Mouse (Mus musculus) liver, embryonic 14.5 days (tissue): Measurements from ENCODE around the gene Mdm2. TPM values are rescaled to one million over a fixed set of nuclear protein-coding genes. Genes with fewer than 3 reads are reported as not detected.

ENCODE experiments used
- ATAC-seq: fragments of 200-750 bp; cut with Nextera tagmentation; 2 replicates; pipeline ENCODE4 v1.8.0; 2017; ENCODE audit warnings: moderate number of reproducible peaks, mild to moderate bottlenecking, moderate library complexity; ENCODE audit not compliant: insufficient read depth
- DNase-seq, 3 experiments: peaks; one replicate each; pipeline ENCODE4 v3.0.0-alpha.2; 2012 to 2013; ENCODE audit warnings: low read depth in 3 of 3, low spot score in 3 of 3
- H3K27ac ChIP-seq: fragments of 300-500 bp; sonication (generic); 2 replicates; pipeline ENCODE4 v1.5.1; 2014; ENCODE audit warnings: moderate library complexity, mild to moderate bottlenecking, control low read depth, inconsistent platforms
- H3K27me3 ChIP-seq: fragments of 300-500 bp; sonication (generic); 2 replicates; pipeline ENCODE4 v1.6.1; 2014; ENCODE audit warnings: mild to moderate bottlenecking, low read length, moderate library complexity; ENCODE audit not compliant: control insufficient read depth, insufficient read depth
- H3K36me3 ChIP-seq: fragments of 300-500 bp; sonication (generic); replicated peaks from 2 replicates; pipeline ENCODE4 v1.6.1; 2014; ENCODE audit warnings: low read depth; ENCODE audit not compliant: control insufficient read depth, insufficient read depth
- H3K4me1 ChIP-seq, 2 experiments: fragments of 200-500 bp in 1 of 2; fragments of 300-500 bp in 1 of 2; sonication (generic) in 1 of 2; replicated peaks; 2 replicates each; pipeline ENCODE4 v1.6.1; 2012 to 2014; ENCODE audit warnings: antibody characterized with exemption in 1 of 2, inconsistent platforms in 1 of 2, low read length in 1 of 2; ENCODE audit not compliant: control insufficient read depth in 2 of 2, insufficient read depth in 2 of 2
- H3K4me2 ChIP-seq: fragments of 300-500 bp; sonication (generic); 2 replicates; pipeline ENCODE4 v1.6.1; 2014; ENCODE audit warnings: low read depth, mild to moderate bottlenecking, control low read depth, moderate library complexity
- H3K4me3 ChIP-seq, 2 experiments: fragments of 200-500 bp in 1 of 2; fragments of 300-500 bp in 1 of 2; sonication (generic) in 1 of 2; 2 replicates each; pipeline ENCODE4 v1.5.1; 2012 to 2014; ENCODE audit warnings: low read depth in 2 of 2, low read length in 2 of 2, mild to moderate bottlenecking in 2 of 2, control low read depth in 1 of 2, inconsistent platforms in 1 of 2, moderate library complexity in 1 of 2; ENCODE audit not compliant: insufficient read depth in 1 of 2
- H3K9ac ChIP-seq: fragments of 300-500 bp; sonication (generic); replicated peaks from 2 replicates; pipeline ENCODE4 v1.6.1; 2014; ENCODE audit warnings: mild to moderate bottlenecking, control low read depth, moderate library complexity
- H3K9me3 ChIP-seq: fragments of 300-500 bp; sonication (generic); 2 replicates; pipeline ENCODE4 v1.6.1; 2016; ENCODE audit warnings: low read length, mixed read lengths; ENCODE audit not compliant: control insufficient read depth
- CTCF ChIP-seq: IDR thresholded peaks from 2 replicates; pipeline ENCODE4 v1.5.1; 2016; ENCODE audit warnings: antibody characterized with exemption, low read depth, control low read depth
- EP300 ChIP-seq: IDR thresholded peaks from 2 replicates; pipeline ENCODE4 v1.6.1; 2016; ENCODE audit warnings: antibody characterized with exemption, low read depth
- WGBS: fragments of 180-500 bp; shearing (Covaris S2); extraction: QIAGEN DNeasy Blood & Tissue Kit; methylation state at CpG from one replicate; pipeline ENCODE4 v1.1.7; 2014; ENCODE audit not compliant: insufficient replicate concordance; 5-methylcytosine and 5-hydroxymethylcytosine counted together
- polyA plus RNA-seq, 2 experiments: library from polyadenylated mRNA; depleted of rRNA in 1 of 2; stranded (reverse) in 1 of 2; unstranded in 1 of 2; fragments of >200 nt; fragmentation: Nextera tagmentation in 1 of 2; extraction: Ambion mirVana in 1 of 2; gene quantifications; 2 replicates each; pipeline versions ENCODE4 v1.2.1 to v1.2.3; 2012 to 2014

The Mdm2 gene
- polyA plus RNA-seq, 2 experiments: 12.8 to 20.0 TPM

DNA sequence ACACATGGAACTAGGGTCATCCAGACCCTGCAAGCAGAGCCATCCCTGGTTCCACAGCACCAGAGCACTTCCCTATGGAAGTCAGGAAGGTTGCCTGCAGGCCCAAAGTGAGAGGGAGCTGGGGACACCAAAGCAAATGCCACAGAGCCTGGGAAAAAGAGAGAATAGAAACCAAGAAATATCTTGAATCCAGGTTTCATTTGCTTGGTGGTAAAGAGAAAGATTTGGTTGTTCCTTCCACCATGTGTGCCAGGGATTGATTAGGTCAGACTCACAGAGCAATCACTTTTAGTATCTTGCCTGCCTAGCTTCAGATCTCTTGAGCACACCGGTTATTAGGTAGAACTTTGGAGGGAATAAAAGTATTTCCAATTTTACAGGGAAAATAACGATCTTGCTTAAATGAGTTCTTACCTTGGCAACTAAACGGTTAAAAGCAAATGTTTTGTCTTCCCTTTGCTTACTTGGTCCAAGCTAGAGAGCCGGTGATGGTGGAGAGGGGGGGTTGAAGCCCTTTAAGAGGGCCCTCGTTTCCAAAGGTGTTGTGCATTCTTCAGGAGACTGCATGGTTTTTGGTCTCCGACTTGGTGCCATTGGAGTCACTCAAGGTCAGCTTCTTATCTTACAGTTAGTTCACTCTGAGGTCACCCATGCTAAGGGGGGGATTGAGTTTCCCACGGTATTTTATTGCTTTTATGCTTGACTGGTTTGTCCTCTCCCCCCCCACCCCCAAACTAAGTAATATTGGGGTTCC lies 54.5 kb downstream of the Mdm2 start:
- Histone ChIP-seq H3K36me3 (no peaks in the 10 kb centered on the region), H3K9me3 (no peaks in the 10 kb centered on the region), H3K27ac (no peak overlapping the region), H3K4me2 (no peak overlapping the region), H3K27me3 (no peaks in the 10 kb centered on the region), H3K4me1 (no peaks in the 10 kb centered on the region), H3K9ac (no peak overlapping the region), H3K4me3 (no peak overlapping the region)
- 42% methylated on average over 7 of the region's 7 CpGs for WGBS
- DNase-seq (no peak), ATAC-seq (no peak)
- TF ChIP-seq EP300: no peak

DNA sequence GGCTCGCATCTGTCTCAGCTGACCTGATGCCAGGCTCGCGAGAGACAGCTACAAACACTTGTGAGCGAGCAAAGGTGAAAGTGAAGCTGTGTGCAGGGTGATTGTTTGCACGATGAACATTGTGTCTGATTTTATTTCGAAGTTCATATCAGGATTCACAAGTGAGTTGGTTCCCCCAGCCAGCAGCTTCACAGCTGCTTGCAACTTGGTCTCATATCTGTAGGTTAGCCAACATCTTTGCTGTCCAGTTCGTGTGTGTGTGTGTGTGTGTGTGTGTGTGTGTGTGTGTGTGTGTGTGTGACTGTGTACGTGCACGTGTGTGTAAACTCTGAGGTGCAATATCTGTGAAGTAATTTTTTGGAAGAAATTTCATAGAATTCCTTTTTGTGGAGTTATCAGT lies 55.1 kb downstream of the Mdm2 start:
- H3K4me2 ChIP-seq: no peak overlapping the region
- no peaks in the 10 kb centered on the region for H3K9me3 ChIP-seq
- no peak overlapping the region for H3K27ac ChIP-seq
- DNase-seq (no peak), ATAC-seq (no peak)
- no peaks in the 10 kb centered on the region for H3K4me1 ChIP-seq
- WGBS: 72% methylated on average over 9 of the region's 9 CpGs
- no peaks in the 10 kb centered on the region for H3K36me3 ChIP-seq
- H3K9ac ChIP-seq: no peak overlapping the region
- H3K4me3 ChIP-seq: no peak overlapping the region
- no peaks in the 10 kb centered on the region for H3K27me3 ChIP-seq
- TF ChIP-seq CTCF: no peak
- TF ChIP-seq EP300: no peak

DNA sequence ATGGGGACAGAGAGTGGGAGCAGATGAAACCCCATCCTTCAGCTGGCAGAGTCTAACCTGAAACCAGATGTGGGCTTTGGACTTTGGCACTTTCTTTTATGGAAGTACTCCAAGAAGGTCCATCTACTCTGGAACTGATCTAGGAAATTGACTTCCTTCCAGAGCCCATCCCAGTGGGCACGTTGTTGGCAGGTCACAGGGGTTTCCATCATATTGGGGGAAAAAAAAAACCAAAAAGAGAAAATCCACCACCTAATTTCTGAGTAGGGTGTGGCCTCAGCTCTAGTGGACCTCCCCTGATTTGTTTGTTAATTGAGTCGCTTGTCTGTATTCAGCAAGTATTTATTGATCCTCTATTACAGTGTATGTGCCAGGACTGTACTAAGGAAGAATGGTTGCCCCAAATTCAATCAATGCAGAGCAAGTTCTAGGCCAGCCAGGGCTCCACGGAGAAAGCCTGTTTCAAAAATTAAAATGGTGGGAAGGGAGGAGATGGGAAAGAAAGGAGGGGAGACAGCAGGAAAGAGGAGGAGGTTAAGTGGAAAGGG lies 55.9 kb downstream of the Mdm2 start:
- 67% methylated on average over 3 of the region's 3 CpGs for WGBS
- Histone ChIP-seq H3K4me1 (no peaks in the 10 kb centered on the region), H3K9ac (no peak overlapping the region), H3K36me3 (no peaks in the 10 kb centered on the region), H3K4me2 (no peak overlapping the region), H3K4me3 (no peak overlapping the region), H3K27ac (no peak overlapping the region), H3K9me3 (no peaks in the 10 kb centered on the region), H3K27me3 (no peaks in the 10 kb centered on the region)
- TF ChIP-seq CTCF (no peak), EP300 (no peak)
- no peak for DNase-seq
- ATAC-seq: no peak

DNA sequence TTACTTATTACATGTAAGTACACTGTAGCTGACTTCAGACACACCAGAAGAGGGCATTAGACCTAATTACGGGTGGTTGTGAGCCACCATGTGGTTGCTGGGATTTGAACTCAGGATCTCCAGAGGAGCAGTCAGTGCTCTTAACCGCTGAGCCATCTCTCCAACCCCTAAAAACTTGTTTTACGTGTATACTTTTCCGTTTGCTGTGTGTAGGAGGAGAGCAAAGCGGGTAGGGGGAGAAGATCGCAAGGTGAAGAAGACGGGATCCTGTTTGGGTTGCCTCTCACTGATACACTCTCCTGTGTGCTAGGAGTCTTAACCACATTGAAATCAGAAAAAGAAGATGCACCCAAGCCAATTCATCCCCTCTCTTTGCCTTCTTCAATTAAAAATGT lies 56.8 kb downstream of the Mdm2 start:
- WGBS: 66% methylated on average over 7 of the region's 7 CpGs
- Histone ChIP-seq H3K9ac (no peak overlapping the region), H3K27me3 (no peaks in the 10 kb centered on the region), H3K4me3 (no peak overlapping the region), H3K4me1 (no peaks in the 10 kb centered on the region), H3K27ac (no peak overlapping the region), H3K9me3 (no peaks in the 10 kb centered on the region), H3K4me2 (no peak overlapping the region), H3K36me3 (no peaks in the 10 kb centered on the region)
- TF ChIP-seq CTCF (no peak), EP300 (no peak)
- DNase-seq (no peak), ATAC-seq (no peak)

DNA sequence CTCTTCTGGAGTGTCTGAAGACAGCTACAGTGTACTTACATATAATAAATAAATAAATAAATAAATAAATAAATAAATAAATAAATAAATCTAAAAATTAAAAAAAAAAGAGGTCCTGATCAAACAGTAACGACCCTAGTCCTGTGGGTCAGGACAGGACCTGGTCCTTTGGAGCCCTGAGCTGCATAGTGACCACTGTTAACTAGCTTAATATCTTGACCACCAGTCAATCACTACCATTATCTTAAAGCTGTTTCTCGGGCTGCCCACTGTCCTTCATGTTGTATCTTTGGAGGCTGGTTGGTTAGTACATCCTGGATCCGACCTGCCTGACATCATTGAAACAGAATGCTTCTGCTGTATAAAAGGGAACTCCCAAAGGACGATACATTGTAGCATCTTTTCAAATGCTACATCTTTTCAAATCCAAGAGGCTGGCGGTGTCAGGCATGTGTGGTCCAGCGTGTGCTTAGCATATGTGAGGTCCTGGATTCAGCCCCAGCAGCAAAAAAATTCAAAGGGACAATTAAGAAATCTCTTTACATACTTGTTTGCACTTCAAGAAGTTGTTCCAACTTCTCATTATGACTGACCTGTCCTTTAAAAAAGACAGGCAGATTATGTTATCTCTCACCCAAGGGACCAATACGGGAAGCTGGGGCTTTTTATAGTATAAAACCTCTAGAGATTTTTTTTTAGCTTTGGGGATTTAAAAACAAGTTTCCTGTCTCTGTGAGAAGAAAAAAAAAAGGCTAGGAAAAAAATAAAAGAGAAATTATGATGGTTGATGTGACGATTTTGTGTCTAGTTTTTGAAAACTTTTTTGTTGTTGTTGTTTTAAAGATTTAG lies 57.4 kb downstream of the Mdm2 start:
- no peak for TF ChIP-seq CTCF
- WGBS: 50% methylated on average over 8 of the region's 8 CpGs
- Histone ChIP-seq H3K9ac (no peak overlapping the region), H3K36me3 (no peaks in the 10 kb centered on the region), H3K27ac (no peak overlapping the region), H3K9me3 (no peaks in the 10 kb centered on the region), H3K4me2 (no peak overlapping the region), H3K4me3 (no peak overlapping the region), H3K27me3 (no peaks in the 10 kb centered on the region), H3K4me1 (no peaks in the 10 kb centered on the region)
- no peak for DNase-seq
- no peak for ATAC-seq
